Mouse (Mus musculus) small intestine, adult 2 months (tissue): Measurements from ENCODE around the gene Mthfsd.

ENCODE experiments used
- CTCF ChIP-seq: fragments of 200-500 bp; IDR thresholded peaks from 2 replicates; pipeline ENCODE4 v1.5.1; 2012; ENCODE audit warnings: low read depth, mild to moderate bottlenecking, control low read depth, inconsistent platforms, low read length, moderate library complexity, mixed read lengths; ENCODE audit not compliant: insufficient replicate concordance, insufficient read length; ENCODE audit errors: extremely low read depth
- POLR2A ChIP-seq: fragments of 200-500 bp; IDR thresholded peaks from 2 replicates; pipeline ENCODE4 v1.6.1; 2012; ENCODE audit warnings: low read depth, mild to moderate bottlenecking, control low read depth, inconsistent platforms, low read length, moderate library complexity

DNA sequence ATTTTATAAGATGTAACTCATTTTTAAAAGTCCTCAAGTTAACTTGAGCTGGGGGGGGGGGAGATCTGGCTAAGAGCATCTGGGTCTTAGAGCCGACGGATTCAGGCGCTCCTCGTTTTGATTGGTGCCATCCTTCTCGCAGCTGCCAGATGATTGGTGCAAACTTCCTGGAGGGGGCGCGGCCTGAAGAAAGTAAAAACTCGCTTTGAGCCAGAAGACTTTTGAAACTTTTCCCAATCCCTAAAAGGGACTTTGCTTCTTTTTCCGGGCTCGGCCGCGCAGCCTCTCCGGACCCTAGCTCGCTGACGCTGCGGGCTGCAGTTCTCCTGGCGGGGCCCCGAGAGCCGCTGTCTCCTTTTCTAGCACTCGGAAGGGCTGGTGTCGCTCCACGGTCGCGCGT is 7.8 kb upstream of the Mthfsd start, which contains the start of gene Foxc2:
- no peak for TF ChIP-seq CTCF
- TF ChIP-seq POLR2A = no peak; the same call in 1 of the 2 replicates
